Mouse (Mus musculus): ENCODE measurements at regions not wholly inside any gene's neighbourhood (a gene's known extent, or its start where the extent isn't known, plus 50 kb on each side); places are given as distances from the start of the nearest gene placed in this dataset.

- Histone ChIP-seq H3K9ac (replicated peaks) (no peak overlapping the region), H3K36me3 (replicated peaks; ENCODE audit: insufficient read depth, low read length) (no peaks in the 10 kb centered on the region), H3K4me2 (ENCODE audit: low read depth, low read length) (no peak overlapping the region), H3K4me1 (ENCODE audit: insufficient read depth) (peaks cover 3% of the 10 kb centered on the region; the same call in 1 of the 2 replicates), H3K27ac (ENCODE audit: low read depth) (no peak overlapping the region), H3K4me3 (ENCODE audit: low read depth, low read length) (no peak overlapping the region), H3K27me3 (ENCODE audit: insufficient read depth, low read length) (no peaks in the 10 kb centered on the region), H3K9me3 (ENCODE audit: low read length) (no peaks in the 10 kb centered on the region)
- no peak for TF ChIP-seq EP300 (IDR thresholded peaks at IDR 0.05; ENCODE audit: low read depth)
- TF ChIP-seq CTCF (IDR thresholded peaks at IDR 0.05; ENCODE audit: low read depth), result no peak
- DNase-seq (no peak), ATAC-seq (no peak)
These were observed 373.1 kb upstream of the Atp2b1 start for GRCm38 (mm10) chr10:98541062-98541461.

GRCm38 (mm10) chr10:98542072-98542471 is 372.1 kb upstream of the Atp2b1 start:
- 80% methylated on average over 2 of the region's 2 CpGs for WGBS (ENCODE audit: insufficient replicate concordance)
- no peak overlapping the region for H3K4me3 ChIP-seq (ENCODE audit: low read depth, low read length)

GRCm38 (mm10) chr10:98543253-98543997 is 370.8 kb upstream of the Atp2b1 start:
- no peaks in the 10 kb centered on the region for H3K9me3 ChIP-seq (ENCODE audit: low read length)
- no peak overlapping the region for H3K9ac ChIP-seq (replicated peaks)
- H3K27me3 ChIP-seq (ENCODE audit: insufficient read depth, low read length), result no peaks in the 10 kb centered on the region
- WGBS (ENCODE audit: insufficient replicate concordance), result 50% methylated on average over 8 of the region's 8 CpGs
- TF ChIP-seq CTCF (IDR thresholded peaks at IDR 0.05; ENCODE audit: low read depth) (no peak), EP300 (IDR thresholded peaks at IDR 0.05; ENCODE audit: low read depth) (no peak)
- H3K4me3 ChIP-seq (ENCODE audit: low read depth, low read length), result no peak overlapping the region
- H3K27ac ChIP-seq (ENCODE audit: low read depth), result no peak overlapping the region
- DNase-seq, result no peak
- no peak for ATAC-seq
- H3K36me3 ChIP-seq (replicated peaks; ENCODE audit: insufficient read depth, low read length), result no peaks in the 10 kb centered on the region
- H3K4me2 ChIP-seq (ENCODE audit: low read depth, low read length), result no peak overlapping the region
- H3K4me1 ChIP-seq (ENCODE audit: insufficient read depth), result peaks cover 3% of the 10 kb centered on the region; the same call in 1 of the 2 replicates

More at GRCm38 (mm10) chr10:98542072-98542471, 372.1 kb upstream of the Atp2b1 start:
- TF ChIP-seq CTCF (IDR thresholded peaks at IDR 0.05; ENCODE audit: low read depth) (no peak), EP300 (IDR thresholded peaks at IDR 0.05; ENCODE audit: low read depth) (no peak)
- ATAC-seq (no peak), DNase-seq (no peak)
- no peaks in the 10 kb centered on the region for H3K9me3 ChIP-seq (ENCODE audit: low read length)
- no peaks in the 10 kb centered on the region for H3K36me3 ChIP-seq (replicated peaks; ENCODE audit: insufficient read depth, low read length)
- H3K4me1 ChIP-seq (ENCODE audit: insufficient read depth), result peaks cover 3% of the 10 kb centered on the region; the same call in 1 of the 2 replicates
- no peak overlapping the region for H3K4me2 ChIP-seq (ENCODE audit: low read depth, low read length)
- H3K9ac ChIP-seq (replicated peaks), result no peak overlapping the region
- H3K27ac ChIP-seq (ENCODE audit: low read depth), result no peak overlapping the region
- H3K27me3 ChIP-seq (ENCODE audit: insufficient read depth, low read length), result no peaks in the 10 kb centered on the region

- Histone ChIP-seq H3K4me1 (ENCODE audit: insufficient read depth) (peaks cover 3% of the 10 kb centered on the region; the same call in 1 of the 2 replicates), H3K27me3 (ENCODE audit: insufficient read depth, low read length) (no peaks in the 10 kb centered on the region), H3K9ac (replicated peaks) (no peak overlapping the region), H3K9me3 (ENCODE audit: low read length) (no peaks in the 10 kb centered on the region), H3K27ac (ENCODE audit: low read depth) (no peak overlapping the region), H3K36me3 (replicated peaks; ENCODE audit: insufficient read depth, low read length) (no peaks in the 10 kb centered on the region), H3K4me3 (ENCODE audit: low read depth, low read length) (no peak overlapping the region), H3K4me2 (ENCODE audit: low read depth, low read length) (no peak overlapping the region)
- WGBS (ENCODE audit: insufficient replicate concordance), result 78% methylated on average over 5 of the region's 5 CpGs
- DNase-seq (no peak), ATAC-seq (no peak)
- TF ChIP-seq EP300 (IDR thresholded peaks at IDR 0.05; ENCODE audit: low read depth) (no peak), CTCF (IDR thresholded peaks at IDR 0.05; ENCODE audit: low read depth) (no peak)
These were observed 370.2 kb upstream of the Atp2b1 start for GRCm38 (mm10) chr10:98543998-98544349.

- no peaks in the 10 kb centered on the region for H3K27me3 ChIP-seq (ENCODE audit: insufficient read depth, low read length)
- H3K9ac ChIP-seq (replicated peaks), result no peak overlapping the region
- no peaks in the 10 kb centered on the region for H3K36me3 ChIP-seq (replicated peaks; ENCODE audit: insufficient read depth, low read length)
- no peak overlapping the region for H3K4me2 ChIP-seq (ENCODE audit: low read depth, low read length)
- no peak overlapping the region for H3K4me3 ChIP-seq (ENCODE audit: low read depth, low read length)
- no peak overlapping the region for H3K27ac ChIP-seq (ENCODE audit: low read depth)
- WGBS (ENCODE audit: insufficient replicate concordance), result 76% methylated on average over 3 of the region's 3 CpGs
- ATAC-seq (no peak), DNase-seq (no peak)
- TF ChIP-seq CTCF (IDR thresholded peaks at IDR 0.05; ENCODE audit: low read depth), result no peak
- no peak for TF ChIP-seq EP300 (IDR thresholded peaks at IDR 0.05; ENCODE audit: low read depth)
- H3K9me3 ChIP-seq (ENCODE audit: low read length), result 0 out of 2 replicates have a peak, but pooled peaks cover 2% of the 10 kb centered on the region
- H3K4me1 ChIP-seq (ENCODE audit: insufficient read depth), result no peaks in the 10 kb centered on the region
These were observed 359.6 kb upstream of the Atp2b1 start for GRCm38 (mm10) chr10:98554575-98554974.

- H3K36me3 ChIP-seq (replicated peaks; ENCODE audit: insufficient read depth, low read length), result no peaks in the 10 kb centered on the region
- ATAC-seq, result no peak
- no peak overlapping the region for H3K9ac ChIP-seq (replicated peaks)
- no peak overlapping the region for H3K4me3 ChIP-seq (ENCODE audit: low read depth, low read length)
- no peak overlapping the region for H3K4me2 ChIP-seq (ENCODE audit: low read depth, low read length)
- WGBS (ENCODE audit: insufficient replicate concordance), result 79% methylated on average over 9 of the region's 9 CpGs
- H3K4me1 ChIP-seq (ENCODE audit: insufficient read depth), result no peaks in the 10 kb centered on the region
- H3K27ac ChIP-seq (ENCODE audit: low read depth), result no peak overlapping the region
- H3K9me3 ChIP-seq (ENCODE audit: low read length), result 0 out of 2 replicates have a peak, but pooled peaks cover under 1% of the 10 kb centered on the region
- TF ChIP-seq CTCF (IDR thresholded peaks at IDR 0.05; ENCODE audit: low read depth) (no peak), EP300 (IDR thresholded peaks at IDR 0.05; ENCODE audit: low read depth) (no peak)
- DNase-seq, result no peak
- no peaks in the 10 kb centered on the region for H3K27me3 ChIP-seq (ENCODE audit: insufficient read depth, low read length)
These were observed 356.6 kb upstream of the Atp2b1 start for GRCm38 (mm10) chr10:98557470-98558060.

All from liver, postnatal 0 days (tissue).